Mouse (Mus musculus) liver, embryonic 12.5 days (tissue): ENCODE measurements at regions not wholly inside any gene's neighbourhood (a gene's known extent, or its start where the extent isn't known, plus 50 kb on each side); places are given as distances from the start of the nearest gene placed in this dataset.
"Not testable (repeated sequence)": the region's sequence is repeated elsewhere in the genome, so short reads cannot be mapped to it uniquely, and the experiment has no call there.

Source experiments
- ATAC-seq: fragments of 200-750 bp; cut with Nextera tagmentation; 2 replicates; pipeline ENCODE4 v1.8.0; 2017; ENCODE audit warnings: moderate number of reproducible peaks, mild to moderate bottlenecking, moderate library complexity
- H3K27ac ChIP-seq: fragments of 300-500 bp; sonication (generic); 2 replicates; pipeline ENCODE4 v1.5.1; 2016; ENCODE audit warnings: mild to moderate bottlenecking
- H3K27me3 ChIP-seq: fragments of 300-500 bp; sonication (generic); replicated peaks from 2 replicates; pipeline ENCODE4 v1.6.1; 2016; ENCODE audit warnings: mild to moderate bottlenecking, moderate library complexity
- H3K36me3 ChIP-seq: fragments of 300-500 bp; sonication (generic); 2 replicates; pipeline ENCODE4 v1.6.1; 2016; ENCODE audit warnings: mild to moderate bottlenecking, moderate library complexity
- H3K4me1 ChIP-seq: fragments of 300-500 bp; sonication (generic); 2 replicates; pipeline ENCODE4 v1.6.1; 2016
- H3K4me2 ChIP-seq: fragments of 300-500 bp; sonication (generic); 2 replicates; pipeline ENCODE4 v1.6.1; 2016; ENCODE audit warnings: mild to moderate bottlenecking, moderate library complexity
- H3K4me3 ChIP-seq: fragments of 300-500 bp; sonication (generic); 2 replicates; pipeline ENCODE4 v1.5.1; 2016; ENCODE audit warnings: mild to moderate bottlenecking, moderate library complexity
- H3K9ac ChIP-seq: fragments of 300-500 bp; sonication (generic); 2 replicates; pipeline ENCODE4 v1.6.1; 2016; ENCODE audit warnings: mild to moderate bottlenecking, moderate library complexity
- H3K9me3 ChIP-seq: fragments of 300-500 bp; sonication (generic); replicated peaks from 2 replicates; pipeline ENCODE4 v1.6.1; 2016; ENCODE audit warnings: mild to moderate bottlenecking, moderate library complexity
- WGBS: fragments of 180-500 bp; shearing (Covaris S2); methylation state at CpG from one replicate; pipeline ENCODE4 v1.1.7; 2016; ENCODE audit not compliant: insufficient replicate concordance; 5-methylcytosine and 5-hydroxymethylcytosine counted together

- ATAC-seq, result no peak
- Histone ChIP-seq H3K4me3 (no peak overlapping the region), H3K27me3 (no peaks in the 10 kb centered on the region; the same call in 1 of the 2 replicates), H3K4me2 (no peak overlapping the region), H3K4me1 (no peaks in the 10 kb centered on the region), H3K9me3 (no peaks in the 10 kb centered on the region), H3K9ac (no peak overlapping the region), H3K27ac (no peak overlapping the region), H3K36me3 (no peaks in the 10 kb centered on the region)
- 64% methylated on average over 6 of the region's 6 CpGs for WGBS
Observed at GRCm38 (mm10) chr14:48607131-48607530, 66.5 kb downstream of the Otx2 start.

GRCm38 (mm10) chr14:48603490-48603889, 70.1 kb downstream of the Otx2 start:
- Histone ChIP-seq H3K27ac (no peak overlapping the region), H3K9me3 (no peaks in the 10 kb centered on the region), H3K4me2 (no peak overlapping the region), H3K4me3 (no peak overlapping the region), H3K27me3 (no peaks in the 10 kb centered on the region; the same call in 1 of the 2 replicates), H3K36me3 (no peaks in the 10 kb centered on the region), H3K4me1 (no peaks in the 10 kb centered on the region), H3K9ac (no peak overlapping the region)
- WGBS, result 71% methylated on average over 6 of the region's 6 CpGs
- no peak for ATAC-seq

- 0 out of 2 replicates have a peak, but pooled peaks cover 4% of the 10 kb centered on the region for H3K27me3 ChIP-seq
- H3K9me3 ChIP-seq, result no peaks in the 10 kb centered on the region
- H3K4me1 ChIP-seq, result peaks cover 12% of the 10 kb centered on the region; the same call in 1 of the 2 replicates
- 73% methylated on average over 5 of the region's 5 CpGs for WGBS
- H3K4me2 ChIP-seq, result no peak overlapping the region
- no peak for ATAC-seq
- no peaks in the 10 kb centered on the region for H3K36me3 ChIP-seq
- H3K27ac ChIP-seq, result no peak overlapping the region
- H3K9ac ChIP-seq, result no peak overlapping the region
- no peak overlapping the region for H3K4me3 ChIP-seq
Observed at GRCm38 (mm10) chr14:48594334-48594733, 79.3 kb downstream of the Otx2 start.

- H3K4me2 ChIP-seq, result no peak overlapping the region
- H3K9me3 ChIP-seq, result no peaks in the 10 kb centered on the region
- 0 out of 2 replicates have a peak, but pooled peaks cover 3% of the 10 kb centered on the region for H3K27me3 ChIP-seq
- no peak overlapping the region for H3K27ac ChIP-seq
- H3K4me1 ChIP-seq, result peaks cover 12% of the 10 kb centered on the region; the same call in 1 of the 2 replicates
- ATAC-seq, result no peak
- H3K4me3 ChIP-seq, result no peak overlapping the region
- 71% methylated on average over 8 of the region's 8 CpGs for WGBS
- no peaks in the 10 kb centered on the region for H3K36me3 ChIP-seq
- H3K9ac ChIP-seq, result no peak overlapping the region
Observed at GRCm38 (mm10) chr14:48593363-48593762, 80.3 kb downstream of the Otx2 start.

GRCm38 (mm10) chr14:48591483-48592230, 82.0 kb downstream of the Otx2 start:
- Histone ChIP-seq H3K36me3 (no peaks in the 10 kb centered on the region), H3K9ac (no peak overlapping the region), H3K4me2 (no peak overlapping the region), H3K4me3 (no peak overlapping the region), H3K4me1 (peaks cover 12% of the 10 kb centered on the region; the same call in 1 of the 2 replicates), H3K27me3 (no peaks in the 10 kb centered on the region), H3K9me3 (no peaks in the 10 kb centered on the region), H3K27ac (no peak overlapping the region)
- ATAC-seq, result no peak
- 68% methylated on average over 15 of the region's 15 CpGs for WGBS

- Histone ChIP-seq H3K4me2 (peak overlapping the region; percentile 57), H3K9ac (peak overlapping the region; percentile 27; the same call in 1 of the 2 replicates), H3K36me3 (no peaks in the 10 kb centered on the region), H3K4me1 (peaks cover 12% of the 10 kb centered on the region; the same call in 1 of the 2 replicates), H3K27ac (no peak overlapping the region), H3K9me3 (no peaks in the 10 kb centered on the region), H3K4me3 (peak overlapping the region; percentile 22), H3K27me3 (no peaks in the 10 kb centered on the region)
- ATAC-seq, result no peak
- 33% methylated on average over 14 of the region's 14 CpGs for WGBS
Observed at GRCm38 (mm10) chr14:48590426-48590825, 83.2 kb downstream of the Otx2 start.

- H3K27ac ChIP-seq, result no peak overlapping the region
- WGBS, result 40% methylated on average over 15 of the region's 15 CpGs
Observed at GRCm38 (mm10) chr14:48589702-48590325, 83.8 kb downstream of the Otx2 start.

GRCm38 (mm10) chr14:48585820-48586219, 87.8 kb downstream of the Otx2 start:
- no peak overlapping the region for H3K27ac ChIP-seq
- no peak overlapping the region for H3K4me2 ChIP-seq
- H3K36me3 ChIP-seq, result no peaks in the 10 kb centered on the region
- H3K27me3 ChIP-seq, result no peaks in the 10 kb centered on the region
- no peak overlapping the region for H3K9ac ChIP-seq
- H3K4me1 ChIP-seq, result peaks cover 27% of the 10 kb centered on the region
- no peaks in the 10 kb centered on the region for H3K9me3 ChIP-seq
- no peak for ATAC-seq
- WGBS, result 85% methylated on average over 3 of the region's 3 CpGs
- no peak overlapping the region for H3K4me3 ChIP-seq

More at GRCm38 (mm10) chr14:48589702-48590325, 83.8 kb downstream of the Otx2 start:
- ATAC-seq, result peak; percentile 52; the same call in 1 of the 2 replicates
- Histone ChIP-seq H3K4me1 (peaks cover 12% of the 10 kb centered on the region; the same call in 1 of the 2 replicates), H3K36me3 (no peaks in the 10 kb centered on the region), H3K27me3 (no peaks in the 10 kb centered on the region), H3K9me3 (no peaks in the 10 kb centered on the region), H3K4me3 (peak overlapping the region; percentile 22), H3K4me2 (peak overlapping the region; percentile 57), H3K9ac (peak overlapping the region; percentile 27; the same call in 1 of the 2 replicates)

- WGBS, result 61% methylated on average over 3 of the region's 3 CpGs
- Histone ChIP-seq H3K4me1 (peaks cover 29% of the 10 kb centered on the region), H3K27me3 (no peaks in the 10 kb centered on the region), H3K36me3 (no peaks in the 10 kb centered on the region), H3K27ac (no peak overlapping the region), H3K4me3 (no peak overlapping the region), H3K4me2 (no peak overlapping the region), H3K9me3 (no peaks in the 10 kb centered on the region), H3K9ac (no peak overlapping the region)
- no peak for ATAC-seq
Observed at GRCm38 (mm10) chr14:48584571-48584970, 89.0 kb downstream of the Otx2 start.

- Histone ChIP-seq H3K9me3 (no peaks in the 10 kb centered on the region), H3K27me3 (no peaks in the 10 kb centered on the region), H3K27ac (no peak overlapping the region), H3K9ac (no peak overlapping the region), H3K4me1 (peaks cover 32% of the 10 kb centered on the region), H3K4me3 (no peak overlapping the region), H3K36me3 (no peaks in the 10 kb centered on the region), H3K4me2 (no peak overlapping the region)
- 74% methylated on average over 3 of the region's 3 CpGs for WGBS
- ATAC-seq, result no peak
Observed at GRCm38 (mm10) chr14:48583516-48583915, 90.1 kb downstream of the Otx2 start.

GRCm38 (mm10) chr14:48582080-48582479, 91.5 kb downstream of the Otx2 start:
- Histone ChIP-seq H3K27ac (no peak overlapping the region), H3K9ac (no peak overlapping the region), H3K4me3 (no peak overlapping the region), H3K9me3 (no peaks in the 10 kb centered on the region), H3K36me3 (no peaks in the 10 kb centered on the region), H3K4me1 (peaks cover 32% of the 10 kb centered on the region), H3K4me2 (no peak overlapping the region), H3K27me3 (no peaks in the 10 kb centered on the region)
- ATAC-seq, result no peak
- 56% methylated on average over 1 of the region's 1 CpGs for WGBS

GRCm38 (mm10) chr14:48581308-48581707, 92.3 kb downstream of the Otx2 start:
- not testable (repeated sequence) for H3K4me3 ChIP-seq, H3K27me3 ChIP-seq, H3K4me2 ChIP-seq, H3K9ac ChIP-seq, ATAC-seq, H3K9me3 ChIP-seq, H3K36me3 ChIP-seq
- H3K27ac ChIP-seq, result peak overlapping the region; percentile 76; the same call in 1 of the 2 replicates
- peaks cover 32% of the 10 kb centered on the region for H3K4me1 ChIP-seq
- 4% methylated on average over 1 of the region's 2 CpGs for WGBS
